Mouse (Mus musculus): ENCODE data around the gene Mdk.

Gene Mdk

DNA sequence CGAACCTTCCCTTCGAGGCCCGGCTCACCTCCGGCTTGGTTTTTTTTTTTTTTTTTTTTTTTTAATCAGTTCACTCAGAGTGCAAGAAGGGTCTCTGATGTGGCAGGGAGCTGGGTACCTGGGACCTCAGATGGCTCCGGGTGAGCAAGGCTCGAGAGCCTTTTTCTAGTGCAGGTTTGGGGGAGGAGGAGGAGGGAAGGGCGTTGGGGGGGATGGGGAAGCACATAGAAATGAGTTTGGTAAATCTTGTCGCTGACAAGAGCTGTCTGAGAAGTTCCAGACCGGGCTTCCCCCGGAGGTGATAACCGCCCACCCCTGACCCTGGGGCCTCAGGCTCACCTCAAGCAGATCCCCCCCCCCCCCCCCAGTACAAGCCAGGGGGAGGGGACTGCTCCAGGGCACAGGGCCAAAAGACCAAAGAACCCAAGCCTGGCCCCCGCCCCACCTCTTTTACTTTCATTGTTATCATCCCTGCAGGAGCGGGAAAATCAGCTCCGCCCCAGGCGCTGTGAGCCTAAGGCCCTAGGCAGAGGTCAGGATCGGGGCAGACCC lies at the start of gene Mdk:
TSS of gene Mdk (minus strand) at position 138 of the 552 bp plus-strand sequence.
- no peak for DNase-seq (ENCODE audit: low spot score)

DNA sequence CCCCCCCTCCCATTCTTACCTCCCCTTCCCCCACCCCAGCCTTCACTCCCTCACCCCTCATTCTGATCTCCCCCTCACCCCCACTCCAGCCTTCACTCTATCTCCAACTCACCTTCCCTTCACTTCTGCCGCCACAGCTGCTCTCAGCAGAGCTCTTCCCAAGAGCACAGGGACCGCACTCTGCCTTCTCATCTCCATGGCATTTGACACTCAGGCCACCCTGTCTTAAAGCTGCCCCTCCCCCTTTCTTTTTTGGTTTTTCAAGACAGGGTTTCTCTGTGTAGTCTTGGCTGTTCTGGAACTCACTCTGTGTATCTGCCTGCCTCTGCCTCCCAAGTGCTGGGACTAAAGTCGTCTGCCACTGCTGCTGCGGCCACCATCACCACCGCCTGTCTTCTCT lies 48.7 kb upstream of the Mdk start:
- DNase-seq (ENCODE audit: low spot score) = no peak

DNA sequence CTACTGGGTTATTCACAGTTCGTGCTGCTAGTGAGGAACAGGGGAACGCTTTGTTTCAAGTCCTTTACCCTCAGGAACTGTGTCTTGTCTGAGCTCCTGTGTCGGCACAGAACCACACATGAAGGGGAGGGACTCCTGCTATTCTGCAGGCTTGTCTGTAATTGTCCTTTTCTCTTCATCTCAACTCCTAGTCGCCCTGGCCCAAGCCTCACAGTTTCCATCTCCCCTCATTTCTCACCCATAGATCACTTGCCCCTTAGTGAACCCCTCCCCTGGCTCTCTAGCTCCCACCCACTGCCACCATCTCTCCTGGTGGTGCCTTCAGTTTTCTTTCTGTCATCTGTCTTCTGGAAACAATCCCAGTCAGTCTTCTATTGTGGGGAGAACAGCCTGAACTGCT lies 48.1 kb upstream of the Mdk start:
- no peak for DNase-seq (ENCODE audit: low spot score)

DNA sequence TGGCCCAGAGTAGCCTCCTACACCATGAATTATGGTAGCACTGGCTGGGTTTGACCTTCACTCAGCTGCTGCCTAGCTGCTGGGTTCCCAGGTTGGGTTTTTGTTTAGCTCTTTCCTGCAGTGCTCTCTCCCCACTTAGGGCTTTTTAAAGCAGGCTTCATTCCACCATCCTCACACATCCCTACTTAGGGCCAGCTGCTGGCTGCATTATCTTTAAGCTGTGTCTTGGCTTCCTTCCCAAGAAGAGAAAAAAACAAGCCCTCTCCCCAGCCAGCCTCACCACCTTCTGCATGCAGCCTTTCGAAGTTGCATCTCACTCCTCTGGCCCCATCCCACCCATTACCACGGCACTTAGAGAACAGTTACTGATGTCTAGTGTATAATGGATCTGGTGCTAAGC lies 46.5 kb upstream of the Mdk start:
- no peak for DNase-seq (ENCODE audit: low spot score)

DNA sequence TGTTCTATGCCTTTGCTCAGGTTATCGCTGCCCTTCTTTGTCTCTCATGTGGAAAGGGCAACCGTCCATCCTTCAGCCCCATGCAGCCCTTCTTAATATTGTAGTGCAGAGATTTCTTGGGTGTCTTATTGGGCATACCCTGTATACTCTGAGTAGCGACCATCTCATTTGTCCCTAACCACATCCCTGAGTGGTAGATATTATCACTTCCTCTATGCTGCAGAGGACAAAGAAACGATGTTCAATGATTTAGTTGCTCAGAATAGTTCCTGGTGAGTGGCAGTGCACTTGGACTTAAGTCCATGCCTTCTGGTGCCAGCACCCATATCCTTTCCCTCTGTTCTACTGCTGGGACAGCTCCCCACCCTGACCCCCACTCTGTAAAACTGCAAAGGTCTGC lies 45.9 kb upstream of the Mdk start:
- no peak for DNase-seq (ENCODE audit: low spot score)

DNA sequence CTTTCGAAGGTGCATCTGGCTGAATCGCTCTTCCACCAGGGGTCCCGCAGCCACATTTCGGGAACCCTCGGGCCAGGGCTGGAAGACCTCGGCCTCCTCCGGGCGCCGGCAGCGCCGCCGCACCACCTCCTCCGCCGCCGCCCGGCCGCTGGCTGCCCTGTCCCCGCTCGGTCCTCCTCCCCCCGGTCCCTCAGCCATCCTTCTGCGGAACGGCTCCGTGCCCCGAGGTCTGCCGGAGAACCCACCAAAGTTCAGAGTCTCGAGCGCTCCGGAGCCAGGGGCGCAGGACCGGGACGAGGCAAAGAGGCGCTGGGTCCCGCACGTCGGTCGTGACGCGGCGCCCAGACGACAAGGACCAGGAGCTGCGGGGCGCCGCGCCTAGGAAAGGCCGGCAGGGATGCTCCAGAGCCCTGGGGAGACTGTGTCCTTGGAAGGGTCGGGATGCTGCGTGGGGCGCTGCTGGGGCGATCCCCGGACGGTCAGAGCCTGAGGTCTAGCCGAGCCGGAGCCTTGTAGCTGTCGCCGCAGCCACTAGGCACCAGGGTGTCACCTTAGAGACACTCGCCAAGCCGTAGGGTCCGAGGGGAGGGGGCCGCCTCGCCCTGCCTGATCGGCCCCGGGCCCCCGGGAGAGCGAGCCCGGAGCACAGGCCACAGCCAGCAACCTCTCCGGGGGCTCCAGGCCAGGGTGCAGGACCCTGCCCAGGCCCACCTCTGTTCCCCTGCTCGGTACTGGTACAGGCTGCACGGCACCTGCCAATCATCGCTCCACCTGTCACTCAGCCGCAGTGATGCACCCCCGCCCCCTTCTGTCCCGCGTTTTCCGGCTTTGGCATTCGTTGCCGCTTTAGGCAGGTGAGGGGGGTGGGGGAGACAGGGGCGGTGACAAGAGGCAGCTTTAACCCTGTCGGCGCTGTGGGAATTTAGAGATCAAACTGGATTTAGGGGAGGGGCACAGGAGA lies 43.8 kb upstream of the Mdk start, which contains the start of gene Dgkz:
TSS of gene Dgkz (minus strand) at position 284 of the 961 bp plus-strand sequence.
- DNase-seq (ENCODE audit: low spot score) = no peak

DNA sequence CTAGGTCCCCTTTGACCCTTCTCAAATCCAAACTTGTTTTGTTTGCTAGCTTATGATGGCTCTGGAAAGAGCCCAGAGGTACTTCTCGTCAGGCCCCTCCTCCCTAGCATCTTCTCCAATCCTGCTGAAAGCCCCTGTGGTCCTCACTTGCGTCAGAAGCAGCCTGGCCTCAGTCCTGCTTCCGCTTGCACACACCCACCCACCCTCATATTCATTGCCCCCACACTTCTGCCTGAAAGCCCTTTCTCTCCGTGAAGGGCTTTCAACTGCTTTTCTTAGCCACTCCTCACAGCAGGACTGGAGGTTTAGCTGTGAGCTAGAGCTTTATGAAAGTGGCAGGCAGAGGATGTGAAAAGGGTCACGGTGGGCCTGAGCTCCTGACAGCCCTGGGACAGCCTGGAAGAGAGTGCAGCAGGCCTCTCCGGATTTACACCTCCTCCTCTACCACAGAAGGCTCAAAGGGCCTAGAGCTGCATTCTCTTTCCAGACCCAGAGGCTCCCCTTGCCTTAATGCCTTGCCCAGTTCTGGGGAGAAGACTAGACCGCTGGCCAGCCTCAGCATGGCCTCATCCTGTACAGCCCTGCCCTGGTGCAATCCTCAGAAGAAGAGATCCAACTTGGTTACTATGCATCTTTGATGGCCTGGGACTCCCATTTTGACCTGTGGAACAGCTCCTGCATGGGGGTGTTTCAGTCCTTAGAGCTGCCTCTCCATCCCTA lies 41.5 kb upstream of the Mdk start:
- no peak for DNase-seq (ENCODE audit: low spot score)

DNA sequence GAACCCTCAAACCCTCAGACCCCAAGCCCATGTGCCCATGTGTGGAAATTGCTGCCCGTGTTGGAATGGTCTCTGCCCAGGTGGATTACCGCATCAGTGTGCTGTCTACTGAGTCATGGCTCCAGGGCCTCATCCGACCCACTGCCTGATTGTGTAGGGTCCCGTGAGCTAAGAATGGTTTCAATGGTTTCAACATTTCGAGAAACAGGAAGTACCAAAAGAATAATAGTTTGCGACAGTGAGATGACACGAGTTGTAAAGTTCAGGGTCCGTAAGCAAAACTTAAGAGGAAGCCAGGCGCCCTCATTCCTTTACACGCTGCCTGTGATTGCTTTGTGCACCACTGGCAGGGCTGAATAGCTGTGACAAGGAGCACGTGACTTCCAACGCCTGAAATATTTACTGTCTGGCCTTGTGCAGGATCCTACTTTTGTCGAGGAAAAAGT lies 40.0 kb upstream of the Mdk start:
- no peak for DNase-seq (ENCODE audit: low spot score)

DNA sequence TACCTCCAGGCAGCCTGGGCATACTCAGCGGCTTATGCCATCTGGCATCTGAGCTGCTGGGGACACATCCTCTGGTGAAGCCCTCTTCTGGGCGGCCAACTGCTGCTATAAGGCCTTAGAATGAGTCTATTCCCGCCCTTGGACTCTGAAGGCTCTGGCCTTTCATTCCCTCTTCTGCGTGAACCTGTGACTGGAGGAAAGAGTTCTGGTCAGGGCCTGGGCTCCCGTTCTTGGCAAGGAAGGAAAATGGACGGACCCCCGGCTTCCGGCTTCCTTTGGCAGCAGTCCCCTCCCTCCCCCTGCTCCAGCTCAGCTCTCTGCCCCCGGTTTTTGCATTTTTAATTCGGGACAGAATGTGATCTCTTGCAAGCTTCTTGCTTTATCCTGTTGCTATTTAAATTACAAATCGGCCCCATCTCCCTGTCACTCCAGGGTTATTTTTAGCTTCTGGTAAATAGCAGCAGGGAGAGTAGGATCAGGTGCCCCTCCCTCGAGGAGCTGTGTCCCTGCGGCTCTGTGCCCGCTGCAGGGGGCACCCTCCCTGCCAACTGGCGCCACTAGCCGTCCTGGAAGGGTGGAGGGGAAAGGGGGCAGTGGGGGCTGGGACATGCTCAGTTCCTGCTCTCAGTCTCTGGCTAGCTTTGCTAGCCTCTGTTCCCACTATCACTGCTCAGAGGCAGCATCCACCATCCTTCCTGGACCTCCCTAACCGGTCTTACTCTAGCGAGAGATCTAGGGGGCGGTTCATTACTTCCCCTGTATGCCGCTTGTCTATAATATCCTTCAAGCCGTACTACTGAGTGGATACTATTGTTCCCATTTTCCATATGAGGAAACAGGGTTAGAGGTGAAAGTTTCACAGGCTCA lies 39.4 kb upstream of the Mdk start:
- DNase-seq (ENCODE audit: low spot score) = no peak

DNA sequence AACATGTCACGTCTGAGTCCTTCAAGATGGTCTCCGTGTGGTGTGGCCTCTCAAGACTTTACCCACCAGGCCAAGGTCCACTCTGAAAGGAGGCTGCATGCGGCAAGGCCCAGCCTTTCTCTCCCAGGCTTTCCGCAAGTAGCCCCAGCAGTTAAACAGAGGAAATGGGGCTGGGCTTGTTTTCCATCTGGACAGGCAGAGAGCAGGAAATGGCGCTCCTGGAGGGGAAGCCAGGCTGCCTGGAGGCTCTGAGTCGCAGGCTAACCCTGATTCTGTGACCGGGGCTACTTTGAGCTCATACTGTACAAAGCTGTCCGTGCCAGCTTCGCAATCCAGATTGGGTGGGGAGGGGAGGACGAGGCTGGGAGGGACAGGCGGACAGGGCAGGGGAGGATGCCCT lies 35.9 kb upstream of the Mdk start:
- no peak for DNase-seq (ENCODE audit: low spot score)

DNA sequence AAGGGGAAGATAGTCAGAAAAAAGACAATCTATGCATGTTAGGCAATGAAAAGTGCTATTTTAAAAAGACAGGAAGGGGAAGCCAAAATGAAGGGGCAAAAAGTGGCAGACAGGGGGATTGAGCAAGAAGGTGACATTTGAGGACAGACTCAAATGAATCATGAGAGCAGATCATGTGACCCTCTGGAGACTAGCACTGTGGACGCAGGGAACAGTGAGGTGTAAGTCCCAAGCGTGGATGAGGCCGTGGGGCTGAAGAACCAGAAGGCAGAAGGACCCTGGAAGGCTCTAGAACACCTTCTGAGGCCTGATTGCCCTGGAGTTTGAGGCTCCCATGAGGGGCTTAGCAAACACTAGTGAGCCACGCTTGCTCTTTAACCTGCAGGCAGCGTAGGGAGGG lies 34.3 kb upstream of the Mdk start:
- DNase-seq (ENCODE audit: low spot score) = no peak

DNA sequence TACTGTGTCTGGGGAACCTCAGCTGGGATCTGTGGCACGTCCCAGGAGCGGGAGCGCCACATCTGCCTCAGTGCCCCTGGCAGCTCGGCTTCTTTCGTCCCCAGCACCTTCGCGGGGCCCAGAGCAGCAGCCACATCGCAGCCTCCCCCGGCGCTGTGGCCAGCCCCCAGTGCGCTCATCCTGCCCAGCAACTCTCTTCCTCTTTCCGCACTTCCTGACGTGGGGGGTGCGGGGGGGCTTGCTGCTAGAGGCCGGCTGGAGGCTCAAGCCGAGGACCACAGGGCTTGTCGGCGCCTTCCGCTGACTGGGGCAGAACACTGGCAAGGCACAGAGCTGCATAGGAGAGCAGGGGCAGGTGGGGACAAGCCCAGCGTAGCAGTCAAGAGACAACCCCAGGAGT lies 33.3 kb upstream of the Mdk start:
- DNase-seq (ENCODE audit: low spot score) = no peak

DNA sequence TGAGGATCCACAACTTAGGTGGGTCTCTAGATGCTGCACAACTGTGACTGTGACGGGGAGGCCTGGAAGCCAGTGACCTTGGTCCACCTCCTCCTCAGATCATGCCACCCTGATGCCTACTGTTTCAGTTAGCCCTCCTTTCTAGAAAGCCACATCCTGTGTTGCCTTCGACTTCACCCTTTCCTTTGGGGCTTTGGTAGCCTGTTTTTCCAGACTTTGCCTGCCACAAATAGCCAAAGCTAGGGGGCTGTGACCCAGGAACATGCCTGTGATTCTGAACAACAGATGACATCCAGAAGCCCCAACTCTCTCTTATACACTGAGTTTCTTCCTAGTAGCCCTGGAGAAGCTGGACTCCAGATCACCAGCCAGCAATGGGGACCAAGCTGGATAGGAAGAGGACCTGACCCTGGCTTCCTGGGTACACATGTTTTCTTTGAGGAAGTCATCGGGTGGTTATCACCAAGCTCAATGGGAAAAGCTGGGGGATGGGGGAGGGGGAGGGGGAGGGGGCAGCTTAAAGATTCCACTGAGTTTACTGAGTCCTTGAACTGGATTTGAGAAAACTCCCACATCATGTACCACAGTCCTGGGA lies 32.6 kb upstream of the Mdk start:
- no peak for DNase-seq (ENCODE audit: low spot score)

DNA sequence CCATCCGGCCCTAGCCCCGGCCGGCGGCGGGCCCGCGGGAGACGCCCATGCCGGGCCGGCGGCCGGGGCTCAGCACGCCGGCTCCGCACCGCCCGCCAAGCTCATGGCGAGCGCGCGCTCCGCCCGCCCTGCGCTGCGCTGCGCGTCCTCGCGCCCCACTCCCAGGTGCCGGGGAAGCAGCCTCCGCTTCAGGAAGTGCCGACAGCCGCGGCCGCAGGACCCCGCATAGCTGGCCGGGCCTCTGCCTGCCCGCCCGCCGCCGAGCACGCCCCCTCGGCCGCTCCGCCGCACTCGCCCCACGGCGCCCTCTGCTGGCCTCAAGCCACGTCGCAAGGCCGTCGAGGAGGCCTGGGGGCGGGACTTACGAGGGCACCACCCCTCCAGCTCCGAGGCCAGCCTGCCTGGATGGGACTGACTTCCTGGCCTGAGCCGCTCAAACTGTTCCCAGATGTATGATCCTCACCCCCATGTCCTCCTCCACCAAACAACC lies 31.4 kb upstream of the Mdk start:
- peak; percentile 90 for DNase-seq (ENCODE audit: low spot score)

DNA sequence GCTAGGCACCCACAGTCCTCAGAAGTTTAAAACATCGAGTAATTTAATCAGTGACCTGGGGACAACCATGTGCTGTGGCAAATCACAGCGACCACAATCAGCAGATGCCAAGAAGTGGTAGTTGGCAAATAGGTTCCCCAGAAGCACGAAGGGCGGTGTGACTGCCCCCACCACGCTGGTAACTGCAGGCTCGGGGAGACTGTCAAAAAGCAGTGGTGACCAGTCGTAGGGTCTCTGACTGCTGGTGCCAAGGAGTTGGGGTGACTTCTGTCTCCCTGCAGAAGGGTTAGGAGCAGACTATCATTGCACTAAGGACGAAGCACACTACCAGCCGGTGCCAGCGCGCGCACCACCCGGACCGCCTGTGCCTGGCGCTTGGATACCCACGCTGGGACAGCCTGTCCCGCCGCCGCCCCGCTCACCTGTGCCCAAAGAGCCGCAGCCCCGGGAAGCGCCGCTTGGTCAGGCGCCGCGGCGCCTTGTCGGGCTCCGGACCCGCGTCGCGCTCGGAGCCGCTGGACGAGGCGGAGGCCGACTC lies 30.8 kb upstream of the Mdk start:
- no peak for DNase-seq (ENCODE audit: low spot score)

DNA sequence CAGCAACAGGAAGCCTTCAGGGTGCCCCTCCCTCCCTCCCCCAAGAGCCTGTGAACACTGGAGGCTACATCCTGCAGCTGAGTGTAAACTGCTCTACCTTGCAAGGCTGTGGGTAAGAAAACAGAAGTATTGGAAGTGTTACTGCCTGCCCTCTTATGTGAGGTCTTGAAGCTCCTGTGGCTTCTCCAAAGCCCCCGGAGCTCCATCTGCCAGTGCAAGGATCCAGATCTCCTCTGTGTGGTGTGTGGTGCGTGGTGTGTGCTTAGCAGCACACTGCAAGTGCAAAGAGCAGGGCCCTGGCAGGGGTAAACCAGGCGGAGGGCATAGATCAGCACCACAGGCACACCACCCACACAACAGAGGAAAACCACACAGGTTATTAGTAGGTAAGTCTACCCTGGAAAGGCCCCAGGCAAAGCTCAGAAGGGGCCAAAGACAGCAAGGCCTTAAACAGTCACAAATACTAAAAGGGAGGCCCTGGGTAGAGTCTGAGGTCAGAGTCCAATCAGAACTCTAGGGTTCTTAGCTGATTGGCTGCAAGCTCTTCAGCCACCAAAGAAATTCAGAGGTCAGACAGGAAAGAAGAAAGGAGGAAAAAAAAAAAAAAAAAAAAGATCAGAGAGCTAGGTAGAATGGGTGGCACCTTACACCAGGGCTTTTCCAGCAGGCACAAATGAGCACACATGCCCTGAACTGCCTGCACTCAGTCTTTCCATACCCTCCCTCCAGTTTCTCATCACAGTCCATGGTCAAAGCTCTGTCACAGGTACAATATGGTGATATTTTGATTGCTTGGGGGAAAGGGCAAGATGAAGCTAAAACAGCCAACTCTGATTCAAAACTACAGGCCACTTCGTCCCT lies 30.0 kb upstream of the Mdk start:
- no peak for DNase-seq (ENCODE audit: low spot score)

DNA sequence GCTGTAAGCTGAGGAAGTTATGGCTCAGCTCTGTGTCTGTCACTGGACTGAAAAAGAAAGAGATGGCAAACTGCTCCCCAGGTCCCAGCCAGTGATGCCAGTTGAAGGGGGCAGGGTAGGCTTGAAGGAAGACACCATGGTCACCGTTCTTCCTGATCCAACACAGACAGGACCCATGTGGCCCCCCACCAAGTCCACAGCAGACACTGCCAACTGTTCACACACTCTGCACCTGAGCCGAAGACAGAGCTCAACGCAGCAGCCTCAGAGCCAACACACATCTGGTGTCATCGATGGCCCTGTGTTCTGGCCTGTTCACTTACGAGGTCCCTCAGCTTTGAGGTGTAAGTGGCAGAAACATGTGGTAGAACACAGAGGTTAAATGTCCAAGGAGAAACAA lies 28.4 kb upstream of the Mdk start:
- DNase-seq (ENCODE audit: low spot score) = no peak

DNA sequence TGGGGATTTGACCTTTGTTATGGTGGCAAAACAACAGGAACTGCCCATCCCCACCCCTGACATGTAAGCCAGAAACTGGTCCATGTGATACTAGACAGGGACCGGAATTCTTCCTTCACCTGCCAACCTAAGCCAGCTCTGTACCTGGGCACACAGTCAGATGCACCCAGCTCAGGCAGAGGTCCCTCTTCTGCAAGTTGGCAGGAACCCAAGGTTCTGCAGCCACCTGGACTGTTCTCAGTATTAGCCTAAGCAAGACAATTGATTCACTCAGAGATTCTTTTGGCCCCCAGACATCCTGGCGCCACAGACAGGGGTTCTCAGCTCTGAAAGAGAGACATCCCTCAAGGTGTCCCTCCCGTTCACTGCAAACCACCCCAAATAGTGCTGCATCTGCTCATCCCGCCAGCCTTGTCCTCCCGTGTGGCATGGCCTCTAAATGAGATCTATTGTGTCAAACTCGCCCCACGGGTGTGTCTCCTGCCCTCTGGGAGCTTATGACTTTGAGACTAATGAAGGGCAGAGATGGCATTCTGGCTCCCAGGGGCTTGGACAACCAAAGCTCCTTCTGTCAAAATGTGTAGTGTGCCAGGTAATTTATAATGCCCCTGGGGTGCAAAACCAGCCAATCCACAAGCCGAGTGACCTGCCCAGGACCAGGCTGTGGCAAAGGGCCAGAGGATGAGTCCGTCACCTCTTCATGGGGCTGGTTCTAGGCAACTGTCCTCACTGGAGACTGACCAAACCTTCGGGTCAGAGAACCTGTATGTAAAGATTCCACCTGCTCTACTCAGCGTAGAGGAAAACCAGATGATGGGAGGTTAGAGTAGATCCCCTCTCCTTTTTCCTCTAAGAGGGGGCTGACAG lies 27.7 kb upstream of the Mdk start:
- DNase-seq (ENCODE audit: low spot score) = no peak
